In genomic region chr12:102339085-102339484, GRCm38 (mm10) we compare ENCODE assay signal across 13 mouse cellular contexts. TPM values are rescaled to one million over a fixed set of nuclear protein-coding genes. Genes with fewer than 3 reads are reported as not detected.
DNase-seq lines count a peak whose midpoint lies in the region; ATAC-seq and TF ChIP-seq lines count a peak whose summit lies in the region.
"Had no signal": no experiment of that assay in that cellular context is flagged by ENCODE, and none has a peak within 500 bp of the region (broad histone marks: within the 10 kb centered on the region; RNA-seq: fewer than 3 reads in every experiment).

No protein-coding gene starts in this region.

- no peak overlapping the region for H3K9ac ChIP-seq in kidney, postnatal 0 days (ENCODE audit: low read depth, low read length)
- H3K9ac ChIP-seq: limb, embryonic 13.5 days; neural tube, embryonic 13.5 days had no signal

- no peaks in the 10 kb centered on the region for H3K9me3 ChIP-seq in kidney, postnatal 0 days (replicated peaks; ENCODE audit: low read length)
- H3K9me3 ChIP-seq: limb, embryonic 13.5 days; neural tube, embryonic 13.5 days had no signal

- no peak overlapping the region for H3K27ac ChIP-seq in kidney, postnatal 0 days
- no peak overlapping the region for H3K27ac ChIP-seq in thymus, adult 2 months (ENCODE audit: control insufficient read depth, insufficient read depth, low read length)
- H3K27ac ChIP-seq: limb, embryonic 13.5 days; neural tube, embryonic 13.5 days had no signal

- H3K4me3 ChIP-seq in kidney, postnatal 0 days (replicated peaks; ENCODE audit: low read depth, low read length): no peak overlapping the region
- H3K4me3 ChIP-seq in thymus, adult 2 months (ENCODE audit: control insufficient read depth, insufficient read depth, low read length): no peak overlapping the region
- H3K4me3 ChIP-seq: limb, embryonic 13.5 days; neural tube, embryonic 13.5 days had no signal

- DNase-seq in kidney, postnatal 0 days (ENCODE audit: low spot score): peak; percentile 27
- DNase-seq in kidney, postnatal 25 days: no peak
- DNase-seq in thymus, adult 2 months: peak; percentile 56
- no peak for DNase-seq in thymus, postnatal 0 days (ENCODE audit: low spot score)
- peak; percentile 38 for DNase-seq in thymus, postnatal 4 days
- no peak for DNase-seq in cerebellum, adult 9-10 months
- no peak for DNase-seq in kidney, postnatal 4 days
- DNase-seq: adrenal gland, postnatal 10 days; cerebellum, adult 18-20 months; gastrocnemius, postnatal 10 days had no signal

- no peaks in the 10 kb centered on the region for H3K36me3 ChIP-seq in kidney, postnatal 0 days (ENCODE audit: insufficient read depth, low read length)
- no peaks in the 10 kb centered on the region for H3K36me3 ChIP-seq in thymus, adult 2 months (ENCODE audit: control insufficient read depth, insufficient read depth, low read length)
- H3K36me3 ChIP-seq: limb, embryonic 13.5 days; neural tube, embryonic 13.5 days had no signal

- no peak for TF ChIP-seq POLR2A in thymus, adult 2 months (IDR thresholded peaks at IDR 0.05; ENCODE audit: control insufficient read depth, extremely low read depth, insufficient read depth, low read length, poor library complexity)

- 66% methylated on average over 2 of the region's 2 CpGs for WGBS in kidney, postnatal 0 days
- WGBS in thymus, adult 2 months: 49% methylated on average over 2 of the region's 2 CpGs

- H3K27me3 ChIP-seq in kidney, postnatal 0 days (ENCODE audit: insufficient read depth, low read length): no peaks in the 10 kb centered on the region
- no peaks in the 10 kb centered on the region for H3K27me3 ChIP-seq in thymus, adult 2 months (ENCODE audit: control insufficient read depth, insufficient read depth, low read length)
- H3K27me3 ChIP-seq: limb, embryonic 13.5 days; neural tube, embryonic 13.5 days had no signal

- no peak for ATAC-seq in kidney, postnatal 0 days (replicated peaks; ENCODE audit: low FRiP score, low read depth)
- ATAC-seq in hematopoietic stem cell, adult 5-6 weeks (replicated peaks in 1 of 2; ENCODE audit: insufficient read depth in 1 of 2, low FRiP score in 2 of 2, low TSS enrichment in 1 of 2, low read depth in 1 of 2, poor library complexity in 2 of 2, severe bottlenecking in 2 of 2): peak; percentile 29 to 46; a peak in 2 of 4 replicates

- H3K4me2 ChIP-seq in kidney, postnatal 0 days (ENCODE audit: low read length): no peak overlapping the region
- H3K4me2 ChIP-seq: limb, embryonic 13.5 days; neural tube, embryonic 13.5 days had no signal

- peak; percentile 59 for TF ChIP-seq CTCF in kidney, postnatal 0 days (IDR thresholded peaks at IDR 0.05; ENCODE audit: low read depth)
- TF ChIP-seq CTCF in thymus, adult 2 months (IDR thresholded peaks at IDR 0.05; ENCODE audit: borderline replicate concordance, control insufficient read depth, extremely low read depth, insufficient read depth, low read length, poor library complexity): no peak

- no peaks in the 10 kb centered on the region for H3K4me1 ChIP-seq in kidney, postnatal 0 days (replicated peaks; ENCODE audit: insufficient read depth, low read length)
- H3K4me1 ChIP-seq in thymus, adult 2 months (replicated peaks; ENCODE audit: control insufficient read depth, insufficient read depth, low read length): no peaks in the 10 kb centered on the region
- H3K4me1 ChIP-seq: limb, embryonic 13.5 days had no signal

RNA-seq across cellular contexts. Expression of gene Rin3, which starts 56.2 kb away (rescaled TPM):
- polyA plus RNA-seq in kidney, postnatal 0 days (2015; fragmentation: Nextera tagmentation; extraction: Ambion mirVana): 5.5 and 8.8 TPM in 2 replicates
- 25.4 and 33.8 TPM in 2 replicates for polyA plus RNA-seq in thymus, adult 2 months (2012; rRNA removed)
- 7.0 and 7.9 TPM in 2 replicates for polyA plus RNA-seq in thymus, postnatal 0 days (2015; fragmentation: Nextera tagmentation; extraction: Ambion mirVana)
- total RNA-seq in hematopoietic stem cell, adult 5-6 weeks (2017): 41.8 and 63.7 TPM in 2 replicates

Comparison
In these comparisons a context has a peak if more than half of its experiments do, and no peak if none do; other contexts are left out.
1. DNase-seq: peak in kidney, postnatal 0 days (single experiment), thymus, adult 2 months (single experiment) and thymus, postnatal 4 days (single experiment); none in kidney, postnatal 25 days (0 of 2), thymus, postnatal 0 days (single experiment), cerebellum, adult 9-10 months (single experiment) and kidney, postnatal 4 days (0 of 2).